Mouse (Mus musculus) heart, postnatal 10 days (tissue): ENCODE results near the gene Eri2. TPM values are rescaled to one million over a fixed set of nuclear protein-coding genes. Genes with fewer than 3 reads are reported as not detected.
"Not testable (repeated sequence)": the region's sequence is repeated elsewhere in the genome, so short reads cannot be mapped to it uniquely, and the experiment has no call there.

Experiments
- DNase-seq, 2 experiments: peaks; one replicate each; pipeline ENCODE4 v3.0.0; 2021
- intact Hi-C: fragments of 180-260 bp; cut with DNase I; formaldehyde crosslinking; loops from one replicate; pipeline ENCODE4 v1.15.1; 2025
- total RNA-seq, 2 experiments: library from RNA; stranded (reverse); gene quantifications; 2 replicates each; pipeline ENCODE4 v1.2.3; 2021

Eri2 gene
- total RNA-seq, 2 experiments from 2014 or later = 3.8 to 4.8 TPM

DNA sequence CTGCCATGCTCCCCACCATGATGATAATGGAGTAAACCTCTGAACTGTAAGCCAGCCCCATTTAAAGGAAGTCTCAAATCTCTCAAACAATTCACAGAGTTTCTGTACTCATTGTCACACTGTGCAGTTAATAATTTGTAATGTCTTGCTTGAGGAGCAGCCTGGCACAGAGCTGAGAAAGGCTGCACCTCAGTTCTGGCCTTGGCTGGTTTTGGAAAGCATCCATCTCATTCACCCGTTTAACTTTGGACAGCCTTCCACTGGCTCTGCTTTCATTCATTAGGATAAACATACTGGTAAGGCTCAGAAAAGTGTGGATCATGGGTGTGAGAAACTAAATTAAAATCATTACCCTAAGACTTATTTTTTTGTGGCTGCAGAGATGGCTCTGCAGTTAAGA, 48.0 kb downstream of the Eri2 start:
- DNase-seq = no peak
- intact Hi-C loops = no loop called here

DNA sequence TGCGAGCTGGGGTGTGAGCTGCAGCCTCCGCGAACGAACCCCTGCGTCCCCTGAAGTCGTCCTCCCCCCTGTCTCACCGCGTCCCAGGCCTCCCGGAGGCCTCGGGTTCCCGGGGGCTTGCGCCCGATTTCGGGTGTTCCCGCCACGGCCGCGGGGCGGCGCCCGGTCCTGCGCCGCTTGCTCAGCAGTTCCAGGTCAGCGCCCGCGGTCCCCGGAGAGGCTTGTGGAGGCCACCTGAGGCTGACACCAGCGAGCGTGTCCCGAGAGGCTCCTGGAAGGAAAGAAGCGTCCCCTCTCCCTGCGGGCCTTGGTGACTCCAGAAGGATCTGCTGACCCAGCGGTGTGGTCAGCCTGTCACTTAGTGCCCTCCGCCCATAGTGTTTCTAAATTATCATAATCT, 49.5 kb downstream of the Eri2 start:
- DNase-seq = peak in 1 of 2 experiments; percentile 4
- intact Hi-C loops = no loop called here

DNA sequence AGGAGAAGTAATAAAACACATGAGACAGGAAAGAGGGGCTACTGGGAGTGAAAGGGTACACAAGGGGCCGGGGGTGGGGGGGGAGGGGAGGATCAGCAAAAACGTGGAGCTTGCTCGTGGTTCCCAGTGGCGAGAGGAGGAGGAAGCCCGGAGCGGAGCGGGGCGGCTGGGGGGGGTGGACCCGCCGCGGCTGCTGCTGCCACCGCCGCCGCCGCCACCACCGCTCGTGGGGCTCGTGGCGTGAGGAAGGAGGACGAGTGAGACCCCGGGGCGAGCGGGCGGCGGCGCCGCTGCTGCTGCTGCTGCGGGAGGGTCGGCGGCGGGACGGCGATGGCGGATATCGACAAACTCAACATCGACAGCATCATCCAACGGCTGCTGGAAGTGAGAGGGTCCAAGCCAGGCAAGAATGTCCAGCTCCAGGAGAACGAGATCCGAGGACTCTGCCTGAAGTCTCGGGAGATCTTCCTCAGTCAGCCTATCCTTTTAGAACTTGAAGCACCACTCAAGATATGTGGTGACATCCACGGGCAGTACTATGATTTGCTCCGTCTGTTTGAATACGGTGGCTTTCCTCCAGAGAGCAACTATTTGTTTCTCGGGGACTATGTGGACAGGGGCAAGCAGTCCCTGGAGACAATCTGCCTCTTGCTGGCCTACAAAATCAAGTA, 53.9 kb downstream of the Eri2 start:
- intact Hi-C loops = not testable (repeated sequence)
- peak in 1 of 2 experiments; percentile 9 for DNase-seq

DNA sequence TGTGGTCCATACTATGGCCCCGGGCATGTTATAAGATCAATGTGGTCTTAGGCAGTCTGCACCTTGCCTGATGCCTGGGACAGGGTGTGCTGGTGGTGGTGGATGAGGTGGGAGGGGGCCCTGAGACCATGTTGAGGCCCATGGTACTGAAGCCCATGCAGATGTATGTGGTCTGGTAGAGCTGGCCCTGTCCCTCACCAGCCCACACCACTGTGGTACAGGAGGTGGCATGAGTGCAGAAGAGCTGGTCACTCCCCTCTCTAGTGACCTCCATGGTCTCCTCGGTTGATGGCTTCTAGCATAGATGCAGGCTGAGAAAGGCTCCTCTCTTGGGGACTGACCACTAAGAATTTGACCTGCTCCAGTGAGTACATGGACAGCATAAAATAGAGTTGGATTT, 55.0 kb downstream of the Eri2 start:
- no peak for DNase-seq
- intact Hi-C loops = no loop called here

DNA sequence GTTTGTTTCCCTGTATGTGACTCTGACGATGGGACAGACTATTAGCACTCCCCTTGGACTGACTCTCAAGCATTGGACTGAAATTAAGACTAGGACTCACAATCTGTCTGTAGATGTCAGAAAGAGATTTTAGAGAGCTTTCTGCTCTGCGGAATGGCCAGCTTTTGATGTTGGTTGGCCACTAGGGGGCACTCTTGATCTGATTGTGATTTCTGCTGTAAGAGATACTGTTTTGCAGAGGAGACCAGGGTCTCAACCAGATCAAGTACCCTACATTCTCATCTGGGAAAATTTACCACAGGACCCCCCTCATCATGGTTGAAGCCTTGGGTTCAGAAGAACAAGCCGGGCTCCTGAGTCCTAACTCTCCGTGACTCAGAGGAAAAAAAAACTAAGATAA, 62.6 kb downstream of the Eri2 start:
- DNase-seq, intact Hi-C loops: not testable (repeated sequence)

DNA sequence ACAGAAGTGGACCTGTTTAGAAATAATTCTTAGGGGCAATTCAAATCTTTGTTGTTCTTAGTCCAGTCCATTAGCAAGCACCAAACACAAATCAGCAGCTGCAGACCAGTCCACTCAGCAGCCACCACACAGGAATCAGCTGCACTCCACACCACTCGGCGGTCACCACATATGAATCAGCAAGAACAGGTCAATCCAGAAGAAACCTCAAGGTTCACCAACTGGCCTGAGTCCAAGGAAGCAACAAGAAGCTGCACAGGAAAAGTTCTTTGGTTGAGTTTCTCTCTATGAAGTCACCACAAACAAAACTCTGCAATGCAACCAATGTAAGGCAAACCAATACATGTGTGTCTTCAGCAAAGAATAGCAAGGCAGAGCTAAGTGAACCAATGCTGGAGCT, 66.2 kb downstream of the Eri2 start:
- intact Hi-C loops = no loop called here
- DNase-seq = no peak

DNA sequence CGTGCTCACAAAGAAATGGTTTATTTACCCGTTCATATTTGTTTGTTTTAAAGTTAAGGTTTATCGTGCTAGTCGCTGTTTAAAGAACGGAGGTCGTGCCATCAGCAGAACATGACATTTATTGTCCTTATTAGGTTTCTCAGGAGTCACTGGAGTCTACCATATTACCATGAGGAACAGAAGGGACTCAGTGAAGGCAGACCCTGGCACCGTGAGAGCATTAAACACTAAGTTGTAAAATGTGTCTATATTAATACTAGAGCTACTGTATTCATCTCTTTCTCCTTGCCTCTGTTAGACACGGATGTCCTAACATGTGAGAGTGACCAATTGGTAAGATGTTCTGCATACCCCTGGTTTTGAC, 72.9 kb downstream of the Eri2 start:
- intact Hi-C loops = loop anchor here (5.0 kb wide), 2 partner anchors 71 to 176 kb away; partner anchors contain the start of genes Dcun1d3, Eri2, Lyrm1 and Rexo5
- no peak for DNase-seq

DNA sequence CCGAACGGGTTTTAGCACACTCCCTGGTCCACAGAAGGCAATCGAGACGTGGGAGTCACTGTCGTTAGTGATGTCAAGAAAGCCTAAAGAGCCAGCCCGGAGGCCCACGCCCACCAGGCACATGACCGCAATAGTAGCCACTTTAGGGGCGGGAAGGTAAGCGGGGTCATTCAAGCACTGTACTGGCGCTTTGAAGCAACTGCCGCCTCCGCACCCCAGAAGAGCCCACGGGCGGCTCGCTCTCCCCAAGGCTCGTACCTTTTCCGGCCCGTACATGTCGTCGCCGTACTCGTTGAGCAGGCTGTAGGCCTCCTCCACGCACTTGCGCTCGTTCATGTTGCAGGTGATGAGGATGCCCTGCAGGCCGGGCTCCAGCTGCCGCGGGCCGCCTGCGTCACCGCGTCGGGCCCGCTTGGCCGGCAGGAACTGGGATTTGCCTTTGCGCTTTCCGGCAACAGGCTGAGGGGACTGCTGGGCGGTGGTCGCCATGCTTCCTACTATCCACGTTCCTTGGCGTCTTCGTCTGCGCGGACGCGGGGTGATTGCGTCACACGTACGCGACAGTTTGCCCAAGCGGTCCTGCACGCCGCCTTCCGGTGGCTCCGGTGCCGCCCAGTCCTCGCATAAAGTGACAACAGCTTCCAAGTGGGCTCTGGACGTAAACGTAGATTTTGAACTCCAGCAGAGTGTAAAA, 73.5 kb downstream of the Eri2 start, which contains the start of gene Thumpd1:
Gene Thumpd1 (minus strand): TSS at position 546 of the 694 bp plus-strand sequence.
- intact Hi-C loops = loop anchor here (5.0 kb wide), 2 partner anchors 72 to 177 kb away; partner anchors contain the start of genes Dcun1d3, Eri2, Lyrm1 and Rexo5
- DNase-seq = peak; percentile 94 to 96

Other genes starting within 250 kb of the Eri2 start
- gene Acsm2, start 239.7 kb downstream of the Eri2 start, total RNA-seq = not detected
- gene Acsm1, start 187.0 kb downstream of the Eri2 start, total RNA-seq = not detected
- not detected for gene Acsm4, start 104.0 kb downstream of the Eri2 start, total RNA-seq
- gene Thumpd1, start 73.3 kb downstream of the Eri2 start, total RNA-seq = 10 to 100 TPM; 21.1 to 22.8 TPM
- gene Acsm3, start 33.1 kb downstream of the Eri2 start, total RNA-seq = under 1 TPM; 0.62 to 0.67 TPM
- gene Rexo5, start 52 bp downstream of the Eri2 start, total RNA-seq = 1 to 10 TPM; 3.5 to 6.0 TPM
- 1 to 10 TPM; 6.6 to 7.6 TPM for gene Lyrm1, start 101.8 kb upstream of the Eri2 start, total RNA-seq
- gene Dcun1d3, start 102.2 kb upstream of the Eri2 start, total RNA-seq = 10 to 100 TPM; 12.2 to 14.0 TPM